Mouse (Mus musculus): Measurements from ENCODE around the gene Ankrd13b. TPM values are rescaled to one million over a fixed set of nuclear protein-coding genes. Genes with fewer than 3 reads are reported as not detected.

Ankrd13b gene
- polyA plus RNA-seq, 1 experiment from 2014 or later = 11.6 TPM

- H3K9me3 ChIP-seq (ENCODE audit: control insufficient read depth, low read length) = no peaks in the 10 kb centered on the region
- H3K27me3 ChIP-seq (replicated peaks; ENCODE audit: control insufficient read depth, insufficient read depth, low read length) = peaks cover 55% of the 10 kb centered on the region
- no peak overlapping the region for H3K9ac ChIP-seq (ENCODE audit: low read depth, low read length)
- peak overlapping the region; percentile 99 for H3K4me2 ChIP-seq (ENCODE audit: low read depth, low read length)
- H3K4me3 ChIP-seq (ENCODE audit: low read depth, low read length) = peak overlapping the region; percentile 55
- 0 out of 2 replicates have a peak, but pooled peaks cover 3% of the 10 kb centered on the region for H3K4me1 ChIP-seq (ENCODE audit: control insufficient read depth, insufficient read depth, low read length)
- no peak overlapping the region for H3K27ac ChIP-seq (replicated peaks; ENCODE audit: low read depth, low read length)
- DNase-seq (ENCODE audit: low spot score) (no peak), ATAC-seq (ENCODE audit: low read depth) (no peak)
- 40% methylated on average over 8 of the region's 8 CpGs for WGBS
- no peaks in the 10 kb centered on the region for H3K36me3 ChIP-seq (ENCODE audit: control insufficient read depth, insufficient read depth, low read length)
Observed at GRCm38 (mm10) chr11:77463101-77463445, 26.4 kb downstream of the Ankrd13b start.

- Histone ChIP-seq H3K27ac (replicated peaks; ENCODE audit: low read depth, low read length) (no peak within 1 kb of the TSS), H3K4me3 (ENCODE audit: low read depth, low read length) (peak within 1 kb of the TSS; percentile 55), H3K4me2 (ENCODE audit: low read depth, low read length) (peak within 1 kb of the TSS; percentile 99), H3K36me3 (ENCODE audit: control insufficient read depth, insufficient read depth, low read length) (0 out of 2 replicates have a peak, but pooled peaks cover 3% of the 10 kb centered on the region), H3K4me1 (ENCODE audit: control insufficient read depth, insufficient read depth, low read length) (0 out of 2 replicates have a peak, but pooled peaks cover 3% of the 10 kb centered on the region), H3K9me3 (ENCODE audit: control insufficient read depth, low read length) (no peaks in the 10 kb centered on the region), H3K9ac (ENCODE audit: low read depth, low read length) (peak within 1 kb of the TSS; percentile 62), H3K27me3 (replicated peaks; ENCODE audit: control insufficient read depth, insufficient read depth, low read length) (peaks cover 50% of the 10 kb centered on the region)
- WGBS = 1% methylated on average over 41 of the region's 73 CpGs
- DNase-seq (ENCODE audit: low spot score) = peak; percentile 51
- peak; percentile 72 for ATAC-seq (ENCODE audit: low read depth)
Observed at GRCm38 (mm10) chr11:77462283-77463100, 27.0 kb downstream of the Ankrd13b start, which contains the start of gene Coro6. Gene Coro6 (plus strand): TSS chr11:77462411.

- Histone ChIP-seq H3K4me1 (ENCODE audit: control insufficient read depth, insufficient read depth, low read length) (no peaks in the 10 kb centered on the region), H3K36me3 (ENCODE audit: control insufficient read depth, insufficient read depth, low read length) (0 out of 2 replicates have a peak, but pooled peaks cover 4% of the 10 kb centered on the region), H3K4me2 (ENCODE audit: low read depth, low read length) (peak overlapping the region; percentile 99), H3K4me3 (ENCODE audit: low read depth, low read length) (peak overlapping the region; percentile 55), H3K27ac (replicated peaks; ENCODE audit: low read depth, low read length) (no peak overlapping the region), H3K9ac (ENCODE audit: low read depth, low read length) (peak overlapping the region; percentile 62), H3K9me3 (ENCODE audit: control insufficient read depth, low read length) (no peaks in the 10 kb centered on the region), H3K27me3 (replicated peaks; ENCODE audit: control insufficient read depth, insufficient read depth, low read length) (peaks cover 43% of the 10 kb centered on the region)
- DNase-seq (ENCODE audit: low spot score) (no peak), ATAC-seq (ENCODE audit: low read depth) (no peak)
- 3% methylated on average over 6 of the region's 6 CpGs for WGBS
Observed at GRCm38 (mm10) chr11:77461856-77462255, 27.6 kb downstream of the Ankrd13b start.

GRCm38 (mm10) chr11:77456866-77457265 is 32.6 kb downstream of the Ankrd13b start:
- H3K27ac ChIP-seq (replicated peaks; ENCODE audit: low read depth, low read length) = no peak overlapping the region
- H3K4me2 ChIP-seq (ENCODE audit: low read depth, low read length) = no peak overlapping the region
- WGBS = 66% methylated on average over 6 of the region's 6 CpGs
- DNase-seq (ENCODE audit: low spot score) (no peak), ATAC-seq (ENCODE audit: low read depth) (no peak)
- H3K36me3 ChIP-seq (ENCODE audit: control insufficient read depth, insufficient read depth, low read length) = peaks cover 21% of the 10 kb centered on the region
- no peaks in the 10 kb centered on the region for H3K9me3 ChIP-seq (ENCODE audit: control insufficient read depth, low read length)
- no peaks in the 10 kb centered on the region for H3K4me1 ChIP-seq (ENCODE audit: control insufficient read depth, insufficient read depth, low read length)
- no peak overlapping the region for H3K9ac ChIP-seq (ENCODE audit: low read depth, low read length)
- H3K27me3 ChIP-seq (replicated peaks; ENCODE audit: control insufficient read depth, insufficient read depth, low read length) = peaks cover 16% of the 10 kb centered on the region
- no peak overlapping the region for H3K4me3 ChIP-seq (ENCODE audit: low read depth, low read length)

GRCm38 (mm10) chr11:77455770-77456510 is 33.5 kb downstream of the Ankrd13b start:
- Histone ChIP-seq H3K36me3 (ENCODE audit: control insufficient read depth, insufficient read depth, low read length) (peaks cover 21% of the 10 kb centered on the region), H3K4me2 (ENCODE audit: low read depth, low read length) (no peak overlapping the region), H3K9me3 (ENCODE audit: control insufficient read depth, low read length) (no peaks in the 10 kb centered on the region), H3K27me3 (replicated peaks; ENCODE audit: control insufficient read depth, insufficient read depth, low read length) (peaks cover 6% of the 10 kb centered on the region), H3K27ac (replicated peaks; ENCODE audit: low read depth, low read length) (no peak overlapping the region), H3K4me1 (ENCODE audit: control insufficient read depth, insufficient read depth, low read length) (no peaks in the 10 kb centered on the region), H3K4me3 (ENCODE audit: low read depth, low read length) (no peak overlapping the region), H3K9ac (ENCODE audit: low read depth, low read length) (no peak overlapping the region)
- ATAC-seq (ENCODE audit: low read depth) (no peak), DNase-seq (ENCODE audit: low spot score) (no peak)
- WGBS = 83% methylated on average over 9 of the region's 9 CpGs

- no peak overlapping the region for H3K4me3 ChIP-seq (ENCODE audit: low read depth, low read length)
- no peak overlapping the region for H3K4me2 ChIP-seq (ENCODE audit: low read depth, low read length)
- no peaks in the 10 kb centered on the region for H3K4me1 ChIP-seq (ENCODE audit: control insufficient read depth, insufficient read depth, low read length)
- no peak overlapping the region for H3K9ac ChIP-seq (ENCODE audit: low read depth, low read length)
- 97% methylated on average over 2 of the region's 2 CpGs for WGBS
- no peaks in the 10 kb centered on the region for H3K9me3 ChIP-seq (ENCODE audit: control insufficient read depth, low read length)
- ATAC-seq (ENCODE audit: low read depth) = no peak
- no peak for DNase-seq (ENCODE audit: low spot score)
- no peaks in the 10 kb centered on the region for H3K27me3 ChIP-seq (replicated peaks; ENCODE audit: control insufficient read depth, insufficient read depth, low read length)
- H3K36me3 ChIP-seq (ENCODE audit: control insufficient read depth, insufficient read depth, low read length) = peaks cover 41% of the 10 kb centered on the region
- H3K27ac ChIP-seq (replicated peaks; ENCODE audit: low read depth, low read length) = no peak overlapping the region
Observed at GRCm38 (mm10) chr11:77453388-77453787, 36.1 kb downstream of the Ankrd13b start.

GRCm38 (mm10) chr11:77451670-77452069 is 37.8 kb downstream of the Ankrd13b start:
- peaks cover 36% of the 10 kb centered on the region for H3K36me3 ChIP-seq (ENCODE audit: control insufficient read depth, insufficient read depth, low read length)
- no peak overlapping the region for H3K4me2 ChIP-seq (ENCODE audit: low read depth, low read length)
- no peak overlapping the region for H3K9ac ChIP-seq (ENCODE audit: low read depth, low read length)
- 98% methylated on average over 2 of the region's 2 CpGs for WGBS
- ATAC-seq (ENCODE audit: low read depth) (no peak), DNase-seq (ENCODE audit: low spot score) (no peak)
- H3K9me3 ChIP-seq (ENCODE audit: control insufficient read depth, low read length) = no peaks in the 10 kb centered on the region
- H3K27ac ChIP-seq (replicated peaks; ENCODE audit: low read depth, low read length) = no peak overlapping the region
- H3K4me3 ChIP-seq (ENCODE audit: low read depth, low read length) = no peak overlapping the region
- H3K27me3 ChIP-seq (replicated peaks; ENCODE audit: control insufficient read depth, insufficient read depth, low read length) = no peaks in the 10 kb centered on the region
- H3K4me1 ChIP-seq (ENCODE audit: control insufficient read depth, insufficient read depth, low read length) = no peaks in the 10 kb centered on the region

GRCm38 (mm10) chr11:77449224-77449623 is 40.3 kb downstream of the Ankrd13b start:
- H3K4me1 ChIP-seq (ENCODE audit: control insufficient read depth, insufficient read depth, low read length) = no peaks in the 10 kb centered on the region
- no peak overlapping the region for H3K27ac ChIP-seq (replicated peaks; ENCODE audit: low read depth, low read length)
- H3K9me3 ChIP-seq (ENCODE audit: control insufficient read depth, low read length) = no peaks in the 10 kb centered on the region
- no peak overlapping the region for H3K4me3 ChIP-seq (ENCODE audit: low read depth, low read length)
- H3K4me2 ChIP-seq (ENCODE audit: low read depth, low read length) = no peak overlapping the region
- 91% methylated on average over 7 of the region's 7 CpGs for WGBS
- no peak overlapping the region for H3K9ac ChIP-seq (ENCODE audit: low read depth, low read length)
- no peaks in the 10 kb centered on the region for H3K27me3 ChIP-seq (replicated peaks; ENCODE audit: control insufficient read depth, insufficient read depth, low read length)
- DNase-seq (ENCODE audit: low spot score) (no peak), ATAC-seq (ENCODE audit: low read depth) (no peak)
- peaks cover 26% of the 10 kb centered on the region; the same call in 1 of the 2 replicates for H3K36me3 ChIP-seq (ENCODE audit: control insufficient read depth, insufficient read depth, low read length)
